Mouse (Mus musculus): ENCODE data around the gene U90926. TPM values are rescaled to one million over a fixed set of nuclear protein-coding genes. Genes with fewer than 3 reads are reported as not detected.

The U90926 gene
- not detected for polyA plus RNA-seq (2015; fragmentation: Illumina TruSeq; extraction: RNeasy Lipid Tissue Mini Kit (QIAGEN cat#74804); ENCODE audit: insufficient read depth, low read depth, low replicate concordance)

DNA sequence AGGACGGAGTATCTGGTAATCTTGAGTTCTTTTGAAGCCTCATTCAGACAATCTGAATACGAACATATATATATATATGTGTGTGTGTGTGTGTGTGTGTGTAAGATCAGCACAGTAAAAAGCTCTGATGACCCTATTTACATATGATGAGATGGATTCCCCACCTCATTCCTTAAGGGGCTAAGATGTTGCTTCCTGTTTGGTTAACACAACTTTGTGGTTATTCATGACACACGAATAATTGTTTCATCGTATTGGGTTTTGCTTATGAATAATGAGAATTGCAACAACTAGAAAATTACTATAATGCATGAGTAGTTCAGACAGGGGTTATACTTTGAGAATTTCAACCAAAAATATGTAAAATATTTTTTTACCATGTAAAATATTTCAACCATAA lies at the start of gene U90926:
U90926 (minus strand) TSS at position 101 of the 400 bp plus-strand sequence.

GRCm38 (mm10) chr5:92256218-92256617 lies 41.0 kb upstream of the U90926 start, which contains the start of gene Ppef2:
TSS of gene Ppef2 (minus strand) at chr5:92256278.

Other genes with a start within 250 kb of the U90926 start
- not detected for gene Odaph, start 227.9 kb downstream of the U90926 start, polyA plus RNA-seq (2015; fragmentation: Illumina TruSeq; extraction: RNeasy Lipid Tissue Mini Kit (QIAGEN cat#74804); ENCODE audit: insufficient read depth, low read depth, low replicate concordance)
- 2.6 TPM for gene Cdkl2, start 171.5 kb downstream of the U90926 start, polyA plus RNA-seq (2015; fragmentation: Illumina TruSeq; extraction: RNeasy Lipid Tissue Mini Kit (QIAGEN cat#74804); ENCODE audit: insufficient read depth, low read depth, low replicate concordance)
- gene G3bp2, start 131.7 kb downstream of the U90926 start, polyA plus RNA-seq (2015; fragmentation: Illumina TruSeq; extraction: RNeasy Lipid Tissue Mini Kit (QIAGEN cat#74804); ENCODE audit: insufficient read depth, low read depth, low replicate concordance) = 13.7 TPM
- 24.5 TPM for gene Uso1, start 77.5 kb downstream of the U90926 start, polyA plus RNA-seq (2015; fragmentation: Illumina TruSeq; extraction: RNeasy Lipid Tissue Mini Kit (QIAGEN cat#74804); ENCODE audit: insufficient read depth, low read depth, low replicate concordance)
- not detected for gene Ppef2, start 40.9 kb upstream of the U90926 start, polyA plus RNA-seq (2015; fragmentation: Illumina TruSeq; extraction: RNeasy Lipid Tissue Mini Kit (QIAGEN cat#74804); ENCODE audit: insufficient read depth, low read depth, low replicate concordance)
- gene Naaa, start 62.8 kb upstream of the U90926 start, polyA plus RNA-seq (2015; fragmentation: Illumina TruSeq; extraction: RNeasy Lipid Tissue Mini Kit (QIAGEN cat#74804); ENCODE audit: insufficient read depth, low read depth, low replicate concordance) = 3.1 TPM
- 3.6 TPM for gene Sdad1, start 95.1 kb upstream of the U90926 start, polyA plus RNA-seq (2015; fragmentation: Illumina TruSeq; extraction: RNeasy Lipid Tissue Mini Kit (QIAGEN cat#74804); ENCODE audit: insufficient read depth, low read depth, low replicate concordance)
- not detected for gene Cxcl9, start 112.7 kb upstream of the U90926 start, polyA plus RNA-seq (2015; fragmentation: Illumina TruSeq; extraction: RNeasy Lipid Tissue Mini Kit (QIAGEN cat#74804); ENCODE audit: insufficient read depth, low read depth, low replicate concordance)
- 12.6 TPM for gene Art3, start 116.4 kb upstream of the U90926 start, polyA plus RNA-seq (2015; fragmentation: Illumina TruSeq; extraction: RNeasy Lipid Tissue Mini Kit (QIAGEN cat#74804); ENCODE audit: insufficient read depth, low read depth, low replicate concordance)
- 2.4 TPM for gene Cxcl10, start 133.5 kb upstream of the U90926 start, polyA plus RNA-seq (2015; fragmentation: Illumina TruSeq; extraction: RNeasy Lipid Tissue Mini Kit (QIAGEN cat#74804); ENCODE audit: insufficient read depth, low read depth, low replicate concordance)
- 3.9 TPM for gene Nup54, start 219.8 kb upstream of the U90926 start, polyA plus RNA-seq (2015; fragmentation: Illumina TruSeq; extraction: RNeasy Lipid Tissue Mini Kit (QIAGEN cat#74804); ENCODE audit: insufficient read depth, low read depth, low replicate concordance)

All from pancreas, adult 10 weeks (tissue).